Mouse (Mus musculus): ENCODE results near the gene Rps27. TPM values are rescaled to one million over a fixed set of nuclear protein-coding genes. Genes with fewer than 3 reads are reported as not detected.
"Not testable (repeated sequence)": the region's sequence is repeated elsewhere in the genome, so short reads cannot be mapped to it uniquely, and the experiment has no call there.

Rps27 gene
- total RNA-seq (2021), result 1,000 to 10,000 TPM; 1,084 to 1,156 TPM

GRCm38 (mm10) chr3:90213377-90213866, at the start of gene Rps27, which contains the start of gene Rab13:
TSS of gene Rps27 (minus strand) at chr3:90213651.
TSS of gene Rab13 (plus strand) at chr3:90213695.
- intact Hi-C loops (cut with DNase I), result no loop called here
- peak; percentile 95 for DNase-seq

- DNase-seq, result no peak
- intact Hi-C loops (cut with DNase I), result no loop called here
Observed at GRCm38 (mm10) chr3:90258521-90258920, 45.1 kb upstream of the Rps27 start.

- intact Hi-C loops (cut with DNase I), result loop anchor here (2.0 kb wide), 1 partner anchor 36 kb away; no protein-coding TSS in a partner anchor
- no peak for DNase-seq
Observed at GRCm38 (mm10) chr3:90256731-90257530, 43.5 kb upstream of the Rps27 start.

- intact Hi-C loops (cut with DNase I), result loop anchor here (2.0 kb wide), 1 partner anchor 35 kb away; no protein-coding TSS in a partner anchor
Observed at GRCm38 (mm10) chr3:90255784-90256353, 42.4 kb upstream of the Rps27 start.

GRCm38 (mm10) chr3:90255194-90255565, 41.7 kb upstream of the Rps27 start:
- no peak for DNase-seq
- intact Hi-C loops (cut with DNase I), result no loop called here

More at GRCm38 (mm10) chr3:90255784-90256353, 42.4 kb upstream of the Rps27 start:
- no peak for DNase-seq

GRCm38 (mm10) chr3:90254419-90255193, 41.2 kb upstream of the Rps27 start:
- DNase-seq, result no peak
- intact Hi-C loops (cut with DNase I), result no loop called here

GRCm38 (mm10) chr3:90253653-90254418, 40.4 kb upstream of the Rps27 start, which contains the start of gene Crtc2:
TSS of gene Crtc2 (plus strand) at chr3:90254163.
- DNase-seq, result peak; percentile 97
- intact Hi-C loops (cut with DNase I), result no loop called here

GRCm38 (mm10) chr3:90253174-90253573, 39.7 kb upstream of the Rps27 start:
- intact Hi-C loops (cut with DNase I); DNase-seq: not testable (repeated sequence)

- DNase-seq, result peak in 1 of 2 experiments; percentile 24
- intact Hi-C loops (cut with DNase I), result not testable (repeated sequence)
Observed at GRCm38 (mm10) chr3:90252659-90253058, 39.2 kb upstream of the Rps27 start.

GRCm38 (mm10) chr3:90251731-90252226, 38.3 kb upstream of the Rps27 start:
- intact Hi-C loops (cut with DNase I); DNase-seq: not testable (repeated sequence)

- peak in 1 of 2 experiments; percentile 19 for DNase-seq
- intact Hi-C loops (cut with DNase I), result no loop called here
Observed at GRCm38 (mm10) chr3:90250791-90251190, 37.3 kb upstream of the Rps27 start.

- DNase-seq, result peak; percentile 68 to 69
- intact Hi-C loops (cut with DNase I), result loop anchor here (2.0 kb wide), 1 partner anchor 16 kb away; no protein-coding TSS in a partner anchor
Observed at GRCm38 (mm10) chr3:90248746-90249100, 35.3 kb upstream of the Rps27 start.

GRCm38 (mm10) chr3:90247960-90248745, 34.7 kb upstream of the Rps27 start, which contains the start of gene Slc39a1:
TSS of gene Slc39a1 (plus strand) at chr3:90248172.
- intact Hi-C loops (cut with DNase I), result loop anchor here (2.0 kb wide), 2 partner anchors 15 to 27 kb away; no protein-coding TSS in a partner anchor
- peak; percentile 96 to 97 for DNase-seq

GRCm38 (mm10) chr3:90247630-90247959, 34.1 kb upstream of the Rps27 start:
- intact Hi-C loops (cut with DNase I), result loop anchor here (2.0 kb wide), 1 partner anchor 27 kb away; no protein-coding TSS in a partner anchor
- no peak for DNase-seq

- intact Hi-C loops (cut with DNase I), result no loop called here
- no peak for DNase-seq
Observed at GRCm38 (mm10) chr3:90245406-90245805, 32.0 kb upstream of the Rps27 start.

- intact Hi-C loops (cut with DNase I), result no loop called here
- peak; percentile 68 to 75 for DNase-seq
Observed at GRCm38 (mm10) chr3:90242984-90243775, 29.7 kb upstream of the Rps27 start, which contains the start of gene Creb3l4. TSS of gene Creb3l4 (minus strand) at chr3:90243512.

- DNase-seq, result no peak
- intact Hi-C loops (cut with DNase I), result no loop called here
Observed at GRCm38 (mm10) chr3:90241669-90242358, 28.4 kb upstream of the Rps27 start.
